Mouse (Mus musculus) forebrain, embryonic 16.5 days (tissue): ENCODE measurements around the gene Gpr85. TPM values are rescaled to one million over a fixed set of nuclear protein-coding genes. Genes with fewer than 3 reads are reported as not detected.

Experiments used
- ATAC-seq: fragments of 200-750 bp; cut with Nextera tagmentation; 2 replicates; pipeline ENCODE4 v1.8.0; 2017; ENCODE audit warnings: mild to moderate bottlenecking, moderate library complexity
- H3K27ac ChIP-seq: fragments of 300-500 bp; sonication (generic); 2 replicates; pipeline ENCODE4 v1.5.1; 2014; ENCODE audit warnings: low read length, control low read depth
- H3K27me3 ChIP-seq: fragments of 300-500 bp; sonication (generic); replicated peaks from 2 replicates; pipeline ENCODE4 v1.6.1; 2014; ENCODE audit warnings: low read length; ENCODE audit not compliant: control insufficient read depth, insufficient read depth
- H3K36me3 ChIP-seq: fragments of 300-500 bp; sonication (generic); 2 replicates; pipeline ENCODE4 v1.6.1; 2014; ENCODE audit not compliant: control insufficient read depth, insufficient read depth
- H3K4me1 ChIP-seq: fragments of 300-500 bp; sonication (generic); replicated peaks from 2 replicates; pipeline ENCODE4 v1.6.1; 2014; ENCODE audit warnings: low read length; ENCODE audit not compliant: control insufficient read depth, insufficient read depth
- H3K4me2 ChIP-seq: fragments of 300-500 bp; sonication (generic); 2 replicates; pipeline ENCODE4 v1.6.1; 2014; ENCODE audit warnings: mild to moderate bottlenecking, low read length, control low read depth
- H3K4me3 ChIP-seq: fragments of 300-500 bp; sonication (generic); replicated peaks from 2 replicates; pipeline ENCODE4 v1.5.1; 2014; ENCODE audit warnings: mild to moderate bottlenecking, low read length, control low read depth
- H3K9ac ChIP-seq: fragments of 300-500 bp; sonication (generic); replicated peaks from 2 replicates; pipeline ENCODE4 v1.6.1; 2014; ENCODE audit warnings: low read depth, low read length, control low read depth
- H3K9me3 ChIP-seq: fragments of 300-500 bp; sonication (generic); 2 replicates; pipeline ENCODE4 v1.6.1; 2016; ENCODE audit warnings: low read length; ENCODE audit not compliant: control insufficient read depth
- WGBS: fragments of 180-500 bp; shearing (Covaris S2); extraction: QIAGEN DNeasy Blood & Tissue Kit; methylation state at CpG from one replicate; pipeline ENCODE4 v1.1.7; 2014; 5-methylcytosine and 5-hydroxymethylcytosine counted together
- polyA plus RNA-seq: library from polyadenylated mRNA; unstranded; fragments of >200 nt; fragmentation: Nextera tagmentation; extraction: Ambion mirVana; gene quantifications from 2 replicates; pipeline ENCODE4 v1.2.1, GENCODE M21; 2015

Gene Gpr85
- 155 and 162 TPM in 2 replicates for polyA plus RNA-seq

- Histone ChIP-seq H3K9ac (peak within 1 kb of the TSS; percentile 99), H3K27me3 (no peaks in the 10 kb centered on the region), H3K4me1 (peaks cover 10% of the 10 kb centered on the region), H3K4me2 (peak within 1 kb of the TSS; percentile 88), H3K27ac (peak within 1 kb of the TSS; percentile 100), H3K9me3 (no peaks in the 10 kb centered on the region), H3K36me3 (no peaks in the 10 kb centered on the region), H3K4me3 (peak within 1 kb of the TSS; percentile 79)
- 37% methylated on average over 18 of the region's 18 CpGs for WGBS
- ATAC-seq: peak; percentile 29
Measured at GRCm38 (mm10) chr6:13839345-13840054, at the start of gene Gpr85. Gpr85 (minus strand) TSS chr6:13839942.

- H3K27ac ChIP-seq: no peak overlapping the region
- no peak overlapping the region for H3K4me3 ChIP-seq
- no peaks in the 10 kb centered on the region for H3K27me3 ChIP-seq
- WGBS: 83% methylated on average over 3 of the region's 3 CpGs
- no peaks in the 10 kb centered on the region for H3K36me3 ChIP-seq
- no peaks in the 10 kb centered on the region for H3K4me1 ChIP-seq
- no peak overlapping the region for H3K9ac ChIP-seq
- no peak for ATAC-seq
- H3K4me2 ChIP-seq: no peak overlapping the region
- no peaks in the 10 kb centered on the region for H3K9me3 ChIP-seq
Measured at GRCm38 (mm10) chr6:13884877-13885592, 45.3 kb upstream of the Gpr85 start.

GRCm38 (mm10) chr6:13882919-13883318, 43.2 kb upstream of the Gpr85 start:
- H3K4me3 ChIP-seq: no peak overlapping the region
- H3K27me3 ChIP-seq: no peaks in the 10 kb centered on the region
- H3K9ac ChIP-seq: no peak overlapping the region
- ATAC-seq: no peak
- no peaks in the 10 kb centered on the region for H3K4me1 ChIP-seq
- H3K9me3 ChIP-seq: no peaks in the 10 kb centered on the region
- H3K4me2 ChIP-seq: no peak overlapping the region
- no peaks in the 10 kb centered on the region for H3K36me3 ChIP-seq
- H3K27ac ChIP-seq: no peak overlapping the region

GRCm38 (mm10) chr6:13873959-13874358, 34.2 kb upstream of the Gpr85 start:
- no peaks in the 10 kb centered on the region for H3K27me3 ChIP-seq
- no peaks in the 10 kb centered on the region for H3K36me3 ChIP-seq
- no peak overlapping the region for H3K4me3 ChIP-seq
- WGBS: 92% methylated on average over 2 of the region's 2 CpGs
- peaks cover 9% of the 10 kb centered on the region; the same call in 1 of the 2 replicates for H3K4me1 ChIP-seq
- H3K4me2 ChIP-seq: no peak overlapping the region
- H3K9me3 ChIP-seq: no peaks in the 10 kb centered on the region
- no peak overlapping the region for H3K27ac ChIP-seq
- H3K9ac ChIP-seq: no peak overlapping the region
- no peak for ATAC-seq

GRCm38 (mm10) chr6:13872076-13872475, 32.3 kb upstream of the Gpr85 start:
- H3K9me3 ChIP-seq: no peaks in the 10 kb centered on the region
- no peak overlapping the region for H3K9ac ChIP-seq
- H3K36me3 ChIP-seq: no peaks in the 10 kb centered on the region
- ATAC-seq: no peak
- peaks cover 10% of the 10 kb centered on the region; the same call in 1 of the 2 replicates for H3K4me1 ChIP-seq
- 0 out of 2 replicates have a peak overlapping the region, but pooled peaks have one; percentile 60 for H3K4me2 ChIP-seq
- H3K4me3 ChIP-seq: no peak overlapping the region
- H3K27me3 ChIP-seq: no peaks in the 10 kb centered on the region
- 58% methylated on average over 7 of the region's 7 CpGs for WGBS
- H3K27ac ChIP-seq: no peak overlapping the region

- Histone ChIP-seq H3K4me3 (peak overlapping the region; percentile 61), H3K27me3 (no peaks in the 10 kb centered on the region), H3K4me1 (peaks cover 10% of the 10 kb centered on the region; the same call in 1 of the 2 replicates), H3K36me3 (no peaks in the 10 kb centered on the region), H3K9me3 (no peaks in the 10 kb centered on the region), H3K9ac (peak overlapping the region; percentile 50), H3K27ac (peak overlapping the region; percentile 69), H3K4me2 (peak overlapping the region; percentile 60)
- ATAC-seq: peak; percentile 77
- 2% methylated on average over 7 of the region's 7 CpGs for WGBS
Measured at GRCm38 (mm10) chr6:13871625-13871958, 31.9 kb upstream of the Gpr85 start.

- peak; percentile 100 for ATAC-seq
- Histone ChIP-seq H3K4me1 (peaks cover 10% of the 10 kb centered on the region; the same call in 1 of the 2 replicates), H3K36me3 (no peaks in the 10 kb centered on the region), H3K27me3 (no peaks in the 10 kb centered on the region), H3K9me3 (no peaks in the 10 kb centered on the region), H3K27ac (peak within 1 kb of the TSS; percentile 69), H3K4me3 (peak within 1 kb of the TSS; percentile 61), H3K9ac (peak within 1 kb of the TSS; percentile 58), H3K4me2 (peak within 1 kb of the TSS; percentile 60)
- under 1% methylated on average over 19 of the region's 19 CpGs for WGBS
Measured at GRCm38 (mm10) chr6:13870919-13871624, 31.3 kb upstream of the Gpr85 start, which contains the start of gene 2610001J05Rik. 2610001J05Rik (minus strand) TSS chr6:13871518.

- Histone ChIP-seq H3K36me3 (no peaks in the 10 kb centered on the region), H3K27me3 (no peaks in the 10 kb centered on the region), H3K9ac (peak overlapping the region; percentile 42; the same call in 1 of the 2 replicates), H3K9me3 (no peaks in the 10 kb centered on the region), H3K4me3 (peak overlapping the region; percentile 35), H3K4me2 (peak overlapping the region; percentile 52), H3K27ac (peak overlapping the region; percentile 3; the same call in 1 of the 2 replicates), H3K4me1 (peaks cover 10% of the 10 kb centered on the region; the same call in 1 of the 2 replicates)
- ATAC-seq: no peak
- WGBS: 16% methylated on average over 12 of the region's 12 CpGs
Measured at GRCm38 (mm10) chr6:13870289-13870741, 30.6 kb upstream of the Gpr85 start.

- 92% methylated on average over 1 of the region's 1 CpGs for WGBS
- ATAC-seq: no peak
- no peaks in the 10 kb centered on the region for H3K27me3 ChIP-seq
Measured at GRCm38 (mm10) chr6:13860596-13860995, 20.9 kb upstream of the Gpr85 start.

More at GRCm38 (mm10) chr6:13860596-13860995, 20.9 kb upstream of the Gpr85 start:
- Histone ChIP-seq H3K9me3 (no peaks in the 10 kb centered on the region), H3K9ac (no peak overlapping the region), H3K4me3 (no peak overlapping the region), H3K4me1 (no peaks in the 10 kb centered on the region), H3K36me3 (no peaks in the 10 kb centered on the region), H3K27ac (no peak overlapping the region), H3K4me2 (no peak overlapping the region)
